Mouse (Mus musculus): Measurements from ENCODE around the gene Gm7954. TPM values are rescaled to one million over a fixed set of nuclear protein-coding genes. Genes with fewer than 3 reads are reported as not detected.

The Gm7954 gene
- polyA plus RNA-seq (2012; rRNA removed) = not detected in 2 replicates

GRCm38 (mm10) chr14:41453418-41453817, at the start of gene Gm7954:
Gene Gm7954 (minus strand): TSS chr14:41453518.

DNA sequence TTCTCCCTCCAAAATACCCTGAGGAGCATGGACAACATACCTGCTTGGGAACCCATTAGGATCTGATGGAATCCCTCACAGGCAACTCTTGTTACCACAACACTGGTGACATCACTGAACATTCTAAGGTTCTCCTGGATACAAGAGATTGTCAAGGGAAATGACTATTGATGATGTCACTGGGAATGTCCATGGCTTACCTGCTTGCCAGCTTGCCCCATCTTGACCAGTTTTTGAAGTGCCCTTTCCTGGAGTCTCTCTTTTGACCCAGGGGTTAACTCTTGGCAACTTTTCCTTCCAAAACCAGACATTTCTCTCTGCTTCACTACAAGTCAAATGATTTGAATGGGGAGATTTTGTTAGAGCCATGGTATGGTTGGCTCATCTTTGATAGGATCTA, 36.1 kb upstream of the Gm7954 start, which contains the start of gene Gm3486:
Gene Gm3486 (minus strand): TSS at position 101 of the 400 bp plus-strand sequence.

DNA sequence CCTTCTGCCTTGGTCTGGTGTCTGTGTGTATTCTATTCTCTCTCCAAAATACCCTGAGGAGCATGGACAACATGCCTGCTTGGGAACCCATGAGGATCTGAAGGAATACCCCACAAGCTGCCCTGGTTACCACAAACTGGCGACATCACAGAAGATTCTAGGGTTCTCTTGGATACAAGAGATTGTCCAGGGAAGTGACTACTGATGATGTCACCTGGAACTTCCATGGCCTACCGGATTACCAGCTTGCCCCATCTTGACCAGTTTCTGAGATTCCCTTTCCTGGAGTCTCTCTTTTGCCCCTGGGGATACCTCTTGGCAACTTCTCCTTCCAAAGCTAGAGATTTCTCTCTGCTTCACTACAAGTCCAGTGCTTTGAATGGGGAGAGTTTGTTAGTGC, 45.1 kb downstream of the Gm7954 start, which contains the start of gene Gm6482:
Gene Gm6482 (minus strand): TSS at position 101 of the 400 bp plus-strand sequence.

Other genes starting within 250 kb of the Gm7954 start
- gene Gm2832, start 174.7 kb downstream of the Gm7954 start, polyA plus RNA-seq (2012; rRNA removed) = 0.01 and 0.02 TPM in 2 replicates
- gene Gm5798, start 104.9 kb downstream of the Gm7954 start, polyA plus RNA-seq (2012; rRNA removed) = not detected in 2 replicates
- not detected in 2 replicates for gene Gm7945, start 67.1 kb downstream of the Gm7954 start, polyA plus RNA-seq (2012; rRNA removed)
- not detected in 2 replicates for gene Gm6482, start 45.2 kb downstream of the Gm7954 start, polyA plus RNA-seq (2012; rRNA removed)
- not detected in 2 replicates for gene Gm3486, start 36.0 kb upstream of the Gm7954 start, polyA plus RNA-seq (2012; rRNA removed)
- not detected in 2 replicates for gene Gm7970, start 102.1 kb upstream of the Gm7954 start, polyA plus RNA-seq (2012; rRNA removed)
- not detected in 2 replicates for gene 1700049E17Rik2, start 119.7 kb upstream of the Gm7954 start, polyA plus RNA-seq (2012; rRNA removed)
- not detected in 2 replicates for gene Gm3072, start 171.1 kb upstream of the Gm7954 start, polyA plus RNA-seq (2012; rRNA removed)
- gene Gm3676, start 193.0 kb upstream of the Gm7954 start, polyA plus RNA-seq (2012; rRNA removed) = not detected in 2 replicates
- not detected in 2 replicates for gene Gm8068, start 248.4 kb upstream of the Gm7954 start, polyA plus RNA-seq (2012; rRNA removed)